Mouse (Mus musculus): ENCODE measurements around the gene 1700074P13Rik.
"Not testable (repeated sequence)": the region's sequence is repeated elsewhere in the genome, so short reads cannot be mapped to it uniquely, and the experiment has no call there.

- not testable (repeated sequence) for TF ChIP-seq NANOG (IDR thresholded peaks at IDR 0.05; ENCODE audit: borderline replicate concordance, low read length); CTCF (conservative IDR thresholded peaks at IDR 0.05; ENCODE audit: low read length)
Observed at GRCm38 (mm10) chr6:40964454-40964853, 24.1 kb upstream of the 1700074P13Rik start, which contains the start of gene 1810009J06Rik.
